Mouse (Mus musculus) brain, embryonic 18.5 days (tissue): ENCODE measurements around the gene Gm29735.
"Not testable (repeated sequence)": the region's sequence is repeated elsewhere in the genome, so short reads cannot be mapped to it uniquely, and the experiment has no call there.

Experiments
- DNase-seq: peaks from one replicate; pipeline ENCODE4 v3.0.0-alpha.2; 2012; ENCODE audit warnings: low read depth, low spot score

Gm29735 gene

DNA sequence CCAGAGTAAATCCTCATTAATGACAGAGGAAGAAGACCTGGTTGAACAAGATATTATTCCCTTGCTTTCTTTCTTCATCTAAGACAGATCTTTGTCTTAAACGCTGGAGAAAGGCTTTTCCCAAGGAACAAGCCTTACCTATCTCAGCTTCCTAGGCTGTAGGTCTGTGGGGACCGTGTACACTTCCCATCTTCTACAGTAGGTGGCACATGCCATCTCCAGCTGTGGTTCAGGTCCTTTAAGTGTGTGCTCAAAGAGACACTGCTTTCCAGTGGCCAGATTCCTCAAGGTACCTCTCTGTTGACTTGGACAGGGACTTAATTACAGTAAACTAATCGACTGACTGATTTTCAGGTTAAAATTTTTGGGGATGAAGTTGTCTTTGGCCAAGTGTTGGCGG, 28.1 kb downstream of the Gm29735 start:
- no peak for DNase-seq

DNA sequence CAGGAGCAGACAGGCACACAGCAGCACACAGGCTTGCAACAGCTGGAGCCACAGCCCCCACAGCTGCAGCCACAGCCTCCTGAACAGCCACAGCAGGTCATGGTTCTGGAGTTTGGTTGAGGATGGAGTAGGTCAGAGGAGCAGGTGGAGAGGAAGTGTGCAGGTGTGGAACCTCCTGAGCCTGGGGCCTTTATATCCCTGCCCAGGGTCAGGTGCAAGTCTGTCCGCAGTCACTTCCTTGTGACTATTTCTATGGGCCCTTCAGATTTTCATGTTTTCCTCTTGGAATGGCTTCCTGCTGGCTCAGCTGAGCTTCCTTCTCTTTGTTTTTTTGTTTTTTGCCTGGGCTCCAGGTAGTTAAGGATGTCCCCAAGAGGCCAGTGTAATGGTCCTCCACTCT, 36.3 kb downstream of the Gm29735 start, which contains the start of gene Gm45618:
Gm45618 (minus strand) TSS at position 101 of the 400 bp plus-strand sequence.
- DNase-seq, result not testable (repeated sequence)

GRCm38 (mm10) chr7:142119632-142120031, 37.3 kb downstream of the Gm29735 start:
- DNase-seq, result no peak
